Mouse (Mus musculus) C2C12 (cell line): ENCODE measurements at regions not wholly inside any gene's neighbourhood (a gene's known extent, or its start where the extent isn't known, plus 50 kb on each side); places are given as distances from the start of the nearest gene placed in this dataset.

Experiments
- H3K27me3 ChIP-seq: one replicate; pipeline ENCODE4 v1.6.1; 2011; ENCODE audit not compliant: control insufficient read depth, insufficient read depth, insufficient read length
- H3K36me3 ChIP-seq: one replicate; pipeline ENCODE4 v1.6.1; 2011; ENCODE audit not compliant: control insufficient read depth, insufficient read depth
- H3K4me3 ChIP-seq: one replicate; pipeline ENCODE4 v1.5.1; 2011; ENCODE audit warnings: mild to moderate bottlenecking, control low read depth; ENCODE audit not compliant: poor library complexity, insufficient read depth, severe bottlenecking
- H3K79me2 ChIP-seq: one replicate; pipeline ENCODE4 v1.6.1; 2011; ENCODE audit not compliant: control insufficient read depth, insufficient read depth
- H3K79me3 ChIP-seq: one replicate; pipeline ENCODE4 v1.6.1; 2011; ENCODE audit warnings: low read depth, control low read depth
- H3ac ChIP-seq: one replicate; pipeline ENCODE3; 2011; ENCODE audit warnings: low read depth; ENCODE audit not compliant: control insufficient read depth, insufficient read length
- CEBPB ChIP-seq: IDR thresholded peaks from one replicate; pipeline ENCODE4 v1.6.1; 2011; ENCODE audit warnings: low read depth, mild to moderate bottlenecking, control low read depth, moderate library complexity
- CTCF ChIP-seq: IDR thresholded peaks from one replicate; pipeline ENCODE4 v1.5.1; 2011; ENCODE audit not compliant: control insufficient read depth, insufficient read depth, insufficient read length
- FOSL1 ChIP-seq: IDR thresholded peaks from one replicate; pipeline ENCODE4 v1.8.0; 2011; ENCODE audit warnings: mild to moderate bottlenecking, low read length; ENCODE audit not compliant: poor library complexity, insufficient read depth, severe bottlenecking
- MAX ChIP-seq: IDR thresholded peaks from one replicate; pipeline ENCODE4 v1.6.1; 2011; ENCODE audit warnings: mild to moderate bottlenecking, control low read depth
- MYOD1 ChIP-seq: IDR thresholded peaks from one replicate; pipeline ENCODE4 v1.6.1; 2011; ENCODE audit warnings: low read depth; ENCODE audit not compliant: control insufficient read depth, insufficient read length
- MYOG ChIP-seq: IDR thresholded peaks from one replicate; pipeline ENCODE4 v1.6.1; 2011; ENCODE audit not compliant: control insufficient read depth, insufficient read length; ENCODE audit errors: extremely low read depth
- USF1 ChIP-seq: IDR thresholded peaks from one replicate; pipeline ENCODE4 v1.6.1; 2011; ENCODE audit warnings: low read depth, mild to moderate bottlenecking, control low read depth, moderate library complexity

- H3K79me3 ChIP-seq, result no peaks in the 10 kb centered on the region
- no peaks in the 10 kb centered on the region for H3K36me3 ChIP-seq
- no peak overlapping the region for H3ac ChIP-seq
- TF ChIP-seq MYOD1, result no peak
- no peak for TF ChIP-seq CTCF
- no peak for TF ChIP-seq CEBPB
- H3K4me3 ChIP-seq, result no peak overlapping the region
- no peaks in the 10 kb centered on the region for H3K27me3 ChIP-seq
- no peaks in the 10 kb centered on the region for H3K79me2 ChIP-seq
These were observed 227.8 kb upstream of the Adgrl2 start for GRCm38 (mm10) chr3:149217916-149218803.

GRCm38 (mm10) chr3:149216759-149217400 is 226.5 kb upstream of the Adgrl2 start:
- Histone ChIP-seq H3K4me3 (no peak overlapping the region), H3K79me2 (no peaks in the 10 kb centered on the region), H3ac (no peak overlapping the region), H3K79me3 (no peaks in the 10 kb centered on the region), H3K36me3 (no peaks in the 10 kb centered on the region), H3K27me3 (no peaks in the 10 kb centered on the region)
- TF ChIP-seq CEBPB (no peak), MYOD1 (no peak), MYOG (no peak), CTCF (no peak), MAX (no peak), USF1 (no peak), FOSL1 (no peak)

- H3K79me3 ChIP-seq, result no peaks in the 10 kb centered on the region
- no peak overlapping the region for H3K4me3 ChIP-seq
- no peak for TF ChIP-seq MYOD1
- no peaks in the 10 kb centered on the region for H3K79me2 ChIP-seq
- no peaks in the 10 kb centered on the region for H3K36me3 ChIP-seq
- no peaks in the 10 kb centered on the region for H3K27me3 ChIP-seq
- no peak overlapping the region for H3ac ChIP-seq
These were observed 225.3 kb upstream of the Adgrl2 start for GRCm38 (mm10) chr3:149215691-149216090.

- H3K36me3 ChIP-seq, result no peaks in the 10 kb centered on the region
- H3K79me2 ChIP-seq, result no peaks in the 10 kb centered on the region
- H3ac ChIP-seq, result no peak overlapping the region
- no peak for TF ChIP-seq MYOD1
- TF ChIP-seq MAX, result no peak
- no peak for TF ChIP-seq FOSL1
- H3K4me3 ChIP-seq, result no peak overlapping the region
- H3K79me3 ChIP-seq, result no peaks in the 10 kb centered on the region
- no peaks in the 10 kb centered on the region for H3K27me3 ChIP-seq
These were observed 221.6 kb upstream of the Adgrl2 start for GRCm38 (mm10) chr3:149211909-149212308.

- no peak for TF ChIP-seq FOSL1
- TF ChIP-seq CTCF, result no peak
- TF ChIP-seq MAX, result no peak
- TF ChIP-seq MYOG, result no peak
- TF ChIP-seq CEBPB, result no peak
- no peak for TF ChIP-seq USF1
- no peak for TF ChIP-seq MYOD1
- Histone ChIP-seq H3ac (no peak overlapping the region), H3K27me3 (no peaks in the 10 kb centered on the region)
These were observed 218.9 kb upstream of the Adgrl2 start for GRCm38 (mm10) chr3:149209260-149209659.

GRCm38 (mm10) chr3:149203451-149203850 is 213.1 kb upstream of the Adgrl2 start:
- no peaks in the 10 kb centered on the region for H3K79me2 ChIP-seq
- no peak overlapping the region for H3K4me3 ChIP-seq
- no peaks in the 10 kb centered on the region for H3K79me3 ChIP-seq
- no peak overlapping the region for H3ac ChIP-seq
- H3K36me3 ChIP-seq, result no peaks in the 10 kb centered on the region
- no peaks in the 10 kb centered on the region for H3K27me3 ChIP-seq
- TF ChIP-seq MAX, result no peak
- TF ChIP-seq CTCF, result no peak
- no peak for TF ChIP-seq FOSL1
- no peak for TF ChIP-seq CEBPB
- no peak for TF ChIP-seq USF1
- no peak for TF ChIP-seq MYOD1
- TF ChIP-seq MYOG, result no peak

More at GRCm38 (mm10) chr3:149209260-149209659, 218.9 kb upstream of the Adgrl2 start:
- no peaks in the 10 kb centered on the region for H3K36me3 ChIP-seq
- H3K79me2 ChIP-seq, result no peaks in the 10 kb centered on the region
- H3K79me3 ChIP-seq, result no peaks in the 10 kb centered on the region
- no peak overlapping the region for H3K4me3 ChIP-seq
